In genomic region chr17:64275188-64275587, GRCm38 (mm10) we compare ENCODE assay signal across 13 mouse cellular contexts.
"Had no signal": no experiment of that assay in that cellular context is flagged by ENCODE, and none has a peak within 500 bp of the region (broad histone marks: within the 10 kb centered on the region; RNA-seq: fewer than 3 reads in every experiment).

No protein-coding gene starts in this region.

- H3K9ac ChIP-seq: kidney, embryonic 15.5 days; limb, embryonic 13.5 days; liver, embryonic 15.5 days had no signal

- H3K27ac ChIP-seq: kidney, embryonic 15.5 days; left cerebral cortex, adult 2 months; limb, embryonic 13.5 days; liver, embryonic 15.5 days; macrophage; stomach, postnatal 0 days had no signal

- DNase-seq: kidney, adult 2 months; kidney, postnatal 25 days; lung, adult 2 months; thymus, postnatal 4 days had no signal

- H3K4me1 ChIP-seq: liver, embryonic 15.5 days; megakaryocyte, embryonic 14.5 days had no signal

- H3K4me3 ChIP-seq: kidney, embryonic 15.5 days; left cerebral cortex, adult 2 months; limb, embryonic 13.5 days; liver, embryonic 15.5 days; megakaryocyte, embryonic 14.5 days had no signal

- H3K27me3 ChIP-seq: kidney, embryonic 15.5 days; limb, embryonic 13.5 days; liver, embryonic 15.5 days; megakaryocyte, embryonic 14.5 days had no signal

- H3K4me2 ChIP-seq: kidney, embryonic 15.5 days; limb, embryonic 13.5 days; liver, embryonic 11.5 days; liver, embryonic 15.5 days had no signal

- ATAC-seq: midbrain, embryonic 16.5 days had no signal

- H3K9me3 ChIP-seq: kidney, embryonic 15.5 days; limb, embryonic 13.5 days; liver, embryonic 15.5 days; megakaryocyte, embryonic 14.5 days had no signal
